Mouse (Mus musculus) heart, postnatal 14 days (tissue): Measurements from ENCODE around the gene Hs3st1. TPM values are rescaled to one million over a fixed set of nuclear protein-coding genes. Genes with fewer than 3 reads are reported as not detected.
"Not testable (repeated sequence)": the region's sequence is repeated elsewhere in the genome, so short reads cannot be mapped to it uniquely, and the experiment has no call there.

Experiments used
- DNase-seq, 2 experiments: peaks; one replicate each; pipeline ENCODE4 v3.0.0; 2021 to 2022
- intact Hi-C: fragments of 180-260 bp; cut with DNase I; formaldehyde crosslinking; loops from one replicate; pipeline ENCODE4 v1.15.1; 2025
- long read RNA-seq, 2 experiments: library from polyadenylated mRNA; stranded (forward); transcript quantifications; one replicate each; pipeline ENCODE4 v2.0.0; 2021
- total RNA-seq, 2 experiments: library from RNA; stranded (reverse); gene quantifications; 2 replicates each; pipeline ENCODE4 v1.2.3; 2021

Gene Hs3st1
- 10 to 100 TPM in 1 of 2 experiments, 1 to 10 TPM in 1; 8.1 to 11.2 TPM for total RNA-seq
- long read RNA-seq, experiment 1, transcript Hs3st1-201 (2 exons, 1,684 nt), result major isoform, 6 of 7 reads
- long read RNA-seq, experiment 1, partial matches to known transcripts, result 0 of 7 reads
- long read RNA-seq, experiment 1, other reads (novel, unspliced or antisense), result 1 of 7 reads
- long read RNA-seq, experiment 2, transcript Hs3st1-201 (2 exons, 1,684 nt), result major isoform, 12 of 13 reads
- long read RNA-seq, experiment 2, partial matches to known transcripts, result 0 of 13 reads
- long read RNA-seq, experiment 2, other reads (novel, unspliced or antisense), result 1 of 13 reads

GRCm38 (mm10) chr5:39755375-39755774, at the start of gene Hs3st1:
Gene Hs3st1 (minus strand): TSS chr5:39755475.
- intact Hi-C loops, result loop anchor here (5.0 to 10.0 kb wide), 2 partner anchors 82 to 209 kb away; no protein-coding TSS in a partner anchor
- not testable (repeated sequence) for DNase-seq

- intact Hi-C loops, result no loop called here
- no peak for DNase-seq
Measured at GRCm38 (mm10) chr5:39804663-39805062, 49.4 kb upstream of the Hs3st1 start.

DNA sequence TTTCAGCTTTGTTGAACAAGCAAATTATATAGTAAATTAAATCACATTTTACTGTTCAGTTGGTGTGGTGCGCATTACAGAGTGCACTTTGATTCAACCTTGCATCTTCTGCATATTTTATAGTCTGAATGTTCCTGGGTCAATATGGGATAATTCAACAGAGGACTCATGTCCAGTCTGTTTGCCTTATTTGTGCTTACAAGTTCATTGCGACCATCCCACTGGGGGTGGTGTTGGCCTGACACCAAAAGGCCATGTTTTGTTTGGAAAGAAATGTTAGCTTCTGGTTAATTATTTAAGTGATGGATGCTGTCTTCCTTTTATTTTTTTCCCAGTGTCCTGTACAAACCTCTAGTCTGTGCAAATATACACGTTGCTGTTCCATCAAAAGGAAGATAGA, 48.7 kb upstream of the Hs3st1 start:
- intact Hi-C loops, result no loop called here

DNA sequence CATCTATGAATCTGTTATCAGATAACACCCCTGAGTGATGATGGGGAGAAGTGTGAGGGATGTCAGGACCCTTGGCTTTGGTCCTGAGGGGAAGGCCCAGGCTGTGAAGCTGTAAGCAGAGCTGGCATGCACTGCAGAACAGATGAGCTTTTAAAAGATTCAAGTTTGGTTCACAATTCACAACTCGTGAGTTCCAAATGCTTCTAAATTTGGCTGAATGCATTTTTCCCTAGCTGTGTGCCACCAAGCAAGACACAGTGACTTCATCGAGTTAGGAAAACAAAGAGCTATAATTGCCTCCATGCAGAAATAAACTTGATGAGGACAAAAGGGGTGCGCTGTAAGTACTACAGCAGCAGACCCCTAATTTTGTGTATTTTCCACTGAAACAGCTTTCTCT, 48.2 kb upstream of the Hs3st1 start:
- DNase-seq, result no peak
- intact Hi-C loops, result no loop called here

More for the DNA sequence above, 48.7 kb upstream of the Hs3st1 start:
- DNase-seq, result no peak

- DNase-seq, result no peak
- intact Hi-C loops, result no loop called here
Measured at GRCm38 (mm10) chr5:39802110-39802509, 46.8 kb upstream of the Hs3st1 start.

- DNase-seq, result peak in 1 of 2 experiments; percentile 11
- intact Hi-C loops, result no loop called here
Measured at GRCm38 (mm10) chr5:39777094-39777710, 21.9 kb upstream of the Hs3st1 start.

DNA sequence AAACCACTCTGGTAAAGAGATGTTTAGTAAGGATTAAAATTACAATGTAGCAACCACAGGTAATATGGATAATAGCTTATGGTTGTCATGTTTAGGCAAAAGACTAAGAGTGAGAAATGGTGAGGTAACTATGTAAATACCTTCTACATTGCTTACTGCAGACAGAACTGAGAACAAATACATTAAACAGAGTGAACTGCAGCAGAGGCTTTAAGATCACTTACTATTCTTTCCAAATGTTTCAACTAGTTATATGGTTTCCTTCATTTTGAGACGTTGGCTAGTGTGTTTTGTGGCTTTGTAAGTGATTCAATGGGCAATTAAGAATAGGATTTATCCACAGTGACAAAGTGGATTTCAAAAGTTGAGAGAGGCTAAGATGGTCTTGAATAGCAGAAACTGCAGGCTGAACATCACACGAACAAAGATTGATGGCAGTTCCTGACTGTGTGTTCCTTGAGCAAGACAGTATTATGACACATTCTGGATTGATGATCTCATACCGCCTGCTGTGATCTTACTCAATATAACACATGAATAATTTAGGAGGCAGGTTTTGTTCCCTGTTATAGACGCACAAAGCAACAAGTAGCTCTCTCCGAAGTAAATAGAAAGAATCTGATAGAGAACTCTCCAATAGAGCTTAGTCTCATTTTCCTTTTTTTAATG, 16.5 kb upstream of the Hs3st1 start:
- intact Hi-C loops, result no loop called here

GRCm38 (mm10) chr5:39761682-39762456, 6.6 kb upstream of the Hs3st1 start:
- no peak for DNase-seq
- intact Hi-C loops, result no loop called here

More for the DNA sequence above, 16.5 kb upstream of the Hs3st1 start:
- no peak for DNase-seq

GRCm38 (mm10) chr5:39758890-39759475, 3.7 kb upstream of the Hs3st1 start:
- intact Hi-C loops, result loop anchor here (5.0 to 10.0 kb wide), 2 partner anchors 78 to 206 kb away; no protein-coding TSS in a partner anchor

DNA sequence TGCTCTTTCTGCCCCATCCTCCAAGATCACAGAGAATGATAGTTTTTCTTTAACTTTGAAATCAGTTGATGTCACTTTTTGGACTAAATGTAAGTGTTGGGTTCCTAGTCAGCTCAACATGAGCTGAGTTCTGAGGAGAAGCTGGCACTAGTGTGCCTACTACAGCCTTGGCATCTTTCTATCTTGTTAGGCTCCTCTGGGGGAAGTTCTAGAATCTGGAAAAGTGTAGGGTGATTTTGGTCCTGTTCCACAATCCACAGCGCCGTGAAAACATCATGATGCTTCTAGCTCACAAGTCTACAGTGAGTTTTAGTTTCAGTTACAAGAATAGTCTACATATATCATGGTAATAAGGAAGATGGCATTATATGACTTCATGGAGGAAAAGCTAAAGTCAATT, 18.4 kb downstream of the Hs3st1 start:
- DNase-seq, result no peak
- intact Hi-C loops, result no loop called here

More at GRCm38 (mm10) chr5:39758890-39759475, 3.7 kb upstream of the Hs3st1 start:
- peak; percentile 5 for DNase-seq

- no peak for DNase-seq
- intact Hi-C loops, result loop anchor here (2.0 kb wide), 1 partner anchor 17 kb away; no protein-coding TSS in a partner anchor
Measured at GRCm38 (mm10) chr5:39733750-39734443, 21.4 kb downstream of the Hs3st1 start.

GRCm38 (mm10) chr5:39733013-39733749, 22.1 kb downstream of the Hs3st1 start:
- DNase-seq, result no peak
- intact Hi-C loops, result no loop called here

DNA sequence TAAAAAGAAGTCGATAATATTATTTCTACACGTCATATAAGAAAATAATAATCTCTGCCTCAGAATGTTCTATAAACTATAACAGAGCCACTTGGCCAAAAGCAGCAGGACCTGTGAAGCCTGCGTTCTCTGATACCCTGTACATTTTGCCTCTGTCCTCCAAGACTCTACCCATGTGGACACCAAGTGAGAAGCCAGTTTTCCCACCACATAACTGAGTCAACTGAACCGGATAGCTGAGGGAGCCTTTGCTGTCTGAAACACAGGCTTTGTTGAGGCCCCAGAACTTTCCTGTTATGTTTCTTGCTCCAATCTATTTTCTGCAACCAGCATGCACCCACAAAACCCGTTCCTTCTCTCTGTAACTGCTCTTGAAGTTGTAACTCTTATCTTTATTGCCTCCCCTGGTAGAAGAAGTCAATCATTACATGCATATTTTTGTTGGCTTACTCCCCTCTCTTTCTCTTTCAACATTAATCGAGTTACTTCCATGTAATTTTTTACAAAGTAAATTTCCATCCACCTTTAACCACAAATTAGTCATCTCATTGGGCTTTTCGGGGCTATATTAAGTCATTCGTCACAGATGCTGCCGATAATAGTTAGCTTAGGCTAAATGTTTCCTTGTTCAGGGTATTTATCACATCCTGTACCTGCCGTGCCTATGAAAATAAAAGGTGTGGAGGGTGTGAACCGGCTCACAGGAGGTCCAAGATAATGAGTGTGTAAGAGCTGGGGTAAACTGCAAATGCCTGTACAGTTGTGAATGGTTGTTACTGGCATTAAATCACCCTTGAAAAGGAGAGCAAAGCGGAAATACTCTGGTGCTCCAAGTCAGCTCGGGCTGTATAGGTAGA, 39.4 kb downstream of the Hs3st1 start:
- intact Hi-C loops, result loop anchor here (2.0 kb wide), 1 partner anchor 19 kb away; no protein-coding TSS in a partner anchor
- no peak for DNase-seq

DNA sequence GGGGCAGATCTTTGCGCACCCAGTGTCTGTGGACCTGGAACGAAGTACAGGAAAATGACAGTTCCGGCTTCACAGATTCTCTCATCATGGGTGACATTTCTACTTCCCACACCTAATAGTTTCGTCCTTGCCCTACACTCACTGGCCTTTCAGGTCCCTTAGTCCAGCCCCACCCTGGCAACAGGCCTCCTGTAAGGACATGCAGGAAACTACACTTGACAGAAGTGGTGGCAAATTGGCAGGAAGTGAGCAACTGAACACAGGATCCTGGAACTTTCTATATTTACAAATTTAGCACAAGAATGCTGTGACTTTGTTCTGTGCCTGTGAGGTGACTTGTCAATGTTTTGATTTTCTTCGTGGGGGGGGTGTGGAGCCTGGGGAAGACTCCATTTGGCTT, 40.1 kb downstream of the Hs3st1 start:
- intact Hi-C loops, result no loop called here
- peak in 1 of 2 experiments; percentile 1 for DNase-seq

- no peak for DNase-seq
- intact Hi-C loops, result no loop called here
Measured at GRCm38 (mm10) chr5:39705539-39705938, 49.7 kb downstream of the Hs3st1 start.

GRCm38 (mm10) chr5:39660826-39661225, 94.4 kb downstream of the Hs3st1 start:
- no peak for DNase-seq
- intact Hi-C loops, result no loop called here

DNA sequence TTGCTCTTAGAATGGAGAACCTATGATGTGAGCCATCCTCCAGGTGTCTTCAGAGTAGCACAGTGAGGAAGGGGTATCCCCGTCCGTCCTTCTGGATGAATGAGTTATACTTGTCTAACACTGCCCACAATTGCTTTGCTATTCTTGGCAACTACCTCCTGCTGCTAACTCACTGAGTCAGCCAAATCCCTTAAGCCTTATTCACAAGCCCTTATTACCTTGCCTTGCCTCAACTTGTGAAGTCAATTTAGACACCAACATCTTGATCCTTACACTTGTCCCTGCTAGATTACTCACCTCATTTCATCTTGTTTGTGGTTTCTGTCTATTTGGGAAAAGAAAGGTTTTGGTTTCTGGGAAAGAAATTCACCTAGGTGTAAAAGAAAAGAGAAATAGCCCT, 95.9 kb downstream of the Hs3st1 start:
- intact Hi-C loops, result no loop called here
- DNase-seq, result no peak
